Mouse (Mus musculus) left cerebral cortex, adult 2 months (tissue): ENCODE data around the gene Ankrd39. TPM values are rescaled to one million over a fixed set of nuclear protein-coding genes. Genes with fewer than 3 reads are reported as not detected.

Experiments used
- DNase-seq, 2 experiments: peaks; one replicate each; pipeline ENCODE4 v3.0.0; 2021 to 2022; ENCODE audit warnings: low spot score in 2 of 2, mixed read lengths in 1 of 2; ENCODE audit errors: extremely low spot score in 1 of 2
- H3K27ac ChIP-seq: fragments of 200-600 bp; 2 replicates; pipeline ENCODE4 v1.8.1; 2022
- H3K4me3 ChIP-seq: fragments of 200-600 bp; 2 replicates; pipeline ENCODE4 v1.8.1; 2022
- CTCF ChIP-seq: fragments of 200-600 bp; IDR thresholded peaks from 2 replicates; pipeline ENCODE4 v1.8.1; 2022; ENCODE audit warnings: antibody characterized with exemption, mild to moderate bottlenecking, moderate library complexity
- intact Hi-C: fragments of 180-260 bp; cut with DNase I; formaldehyde crosslinking; loops from one replicate; pipeline ENCODE4 v1.15.1; 2025
- total RNA-seq, 2 experiments: library from RNA; stranded (reverse); gene quantifications; 2 replicates each; pipeline ENCODE4 v1.2.3; 2021

Gene Ankrd39
- total RNA-seq, 2 experiments from 2014 or later, result 12.0 to 14.8 TPM

GRCm38 (mm10) chr1:36569694-36570276, 22.5 kb upstream of the Ankrd39 start:
- TF ChIP-seq CTCF, result no peak
- Histone ChIP-seq H3K27ac (no peak overlapping the region), H3K4me3 (no peak overlapping the region)
- no peak for DNase-seq
- intact Hi-C loops, result no loop called here

GRCm38 (mm10) chr1:36568776-36569175, 21.5 kb upstream of the Ankrd39 start:
- no peak for TF ChIP-seq CTCF
- intact Hi-C loops, result no loop called here
- H3K27ac ChIP-seq, result no peak overlapping the region
- no peak overlapping the region for H3K4me3 ChIP-seq
- DNase-seq, result no peak

- TF ChIP-seq CTCF, result no peak
- Histone ChIP-seq H3K4me3 (no peak overlapping the region), H3K27ac (no peak overlapping the region)
- intact Hi-C loops, result no loop called here
- no peak for DNase-seq
These were observed 20.8 kb upstream of the Ankrd39 start for GRCm38 (mm10) chr1:36567818-36568603.

GRCm38 (mm10) chr1:36566425-36566824, 19.2 kb upstream of the Ankrd39 start:
- intact Hi-C loops, result no loop called here
- no peak overlapping the region for H3K27ac ChIP-seq
- no peak for DNase-seq
- H3K4me3 ChIP-seq, result no peak overlapping the region
- TF ChIP-seq CTCF, result no peak

GRCm38 (mm10) chr1:36564101-36564500, 16.9 kb upstream of the Ankrd39 start:
- H3K27ac ChIP-seq, result no peak overlapping the region
- intact Hi-C loops, result no loop called here
- no peak for TF ChIP-seq CTCF
- no peak for DNase-seq
- H3K4me3 ChIP-seq, result no peak overlapping the region

- TF ChIP-seq CTCF, result no peak
- intact Hi-C loops, result no loop called here
- Histone ChIP-seq H3K27ac (no peak overlapping the region), H3K4me3 (no peak overlapping the region)
- no peak for DNase-seq
These were observed 16.4 kb upstream of the Ankrd39 start for GRCm38 (mm10) chr1:36563632-36564031.

GRCm38 (mm10) chr1:36563197-36563596, 16.0 kb upstream of the Ankrd39 start:
- no peak for TF ChIP-seq CTCF
- intact Hi-C loops, result no loop called here
- Histone ChIP-seq H3K27ac (no peak overlapping the region), H3K4me3 (no peak overlapping the region)
- no peak for DNase-seq

- no peak overlapping the region for H3K27ac ChIP-seq
- H3K4me3 ChIP-seq, result no peak overlapping the region
- intact Hi-C loops, result no loop called here
- no peak for TF ChIP-seq CTCF
- DNase-seq, result no peak
These were observed 15.1 kb upstream of the Ankrd39 start for GRCm38 (mm10) chr1:36562388-36562787.

GRCm38 (mm10) chr1:36560903-36561302, 13.7 kb upstream of the Ankrd39 start:
- no peak overlapping the region for H3K4me3 ChIP-seq
- no peak overlapping the region for H3K27ac ChIP-seq
- intact Hi-C loops, result no loop called here
- no peak for TF ChIP-seq CTCF
- no peak for DNase-seq

GRCm38 (mm10) chr1:36559888-36560287, 12.6 kb upstream of the Ankrd39 start:
- TF ChIP-seq CTCF, result no peak
- Histone ChIP-seq H3K4me3 (no peak overlapping the region), H3K27ac (no peak overlapping the region)
- intact Hi-C loops, result loop anchor here (2.0 kb wide), 1 partner anchor 39 kb away; no protein-coding TSS in a partner anchor
- DNase-seq, result no peak

- intact Hi-C loops, result loop anchor here (2.0 kb wide), 1 partner anchor 40 kb away; no protein-coding TSS in a partner anchor
- no peak overlapping the region for H3K4me3 ChIP-seq
- DNase-seq, result no peak
- no peak overlapping the region for H3K27ac ChIP-seq
- no peak for TF ChIP-seq CTCF
These were observed 12.0 kb upstream of the Ankrd39 start for GRCm38 (mm10) chr1:36559256-36559655.
